Mouse (Mus musculus) megakaryocyte progenitor cell, adult 5-6 weeks (primary cell): Measurements from ENCODE around the gene Cct8. TPM values are rescaled to one million over a fixed set of nuclear protein-coding genes. Genes with fewer than 3 reads are reported as not detected.

Experiments used
- ATAC-seq: replicated peaks from 2 replicates; pipeline ENCODE4 v1.8.0; 2016; ENCODE audit warnings: mild to moderate bottlenecking, moderate TSS enrichment, inconsistent platforms; ENCODE audit not compliant: poor library complexity
- total RNA-seq, 2 experiments: library from RNA; stranded (forward) in 1 of 2; stranded (reverse) in 1 of 2; fragments of 157-497, 149-512 nt in 1 of 2; fragments of 200-1000 nt in 1 of 2; gene quantifications; 2 replicates each; pipeline versions ENCODE4 v1.2.3 to v1.2.4; 2015 to 2017

Cct8 gene
- total RNA-seq, 2 experiments from 2014 or later: 335 to 660 TPM

- ATAC-seq: no peak
Observed at GRCm38 (mm10) chr16:87445528-87445927, 50.1 kb downstream of the Cct8 start.

- ATAC-seq: no peak
Observed at GRCm38 (mm10) chr16:87445110-87445509, 50.6 kb downstream of the Cct8 start.

DNA sequence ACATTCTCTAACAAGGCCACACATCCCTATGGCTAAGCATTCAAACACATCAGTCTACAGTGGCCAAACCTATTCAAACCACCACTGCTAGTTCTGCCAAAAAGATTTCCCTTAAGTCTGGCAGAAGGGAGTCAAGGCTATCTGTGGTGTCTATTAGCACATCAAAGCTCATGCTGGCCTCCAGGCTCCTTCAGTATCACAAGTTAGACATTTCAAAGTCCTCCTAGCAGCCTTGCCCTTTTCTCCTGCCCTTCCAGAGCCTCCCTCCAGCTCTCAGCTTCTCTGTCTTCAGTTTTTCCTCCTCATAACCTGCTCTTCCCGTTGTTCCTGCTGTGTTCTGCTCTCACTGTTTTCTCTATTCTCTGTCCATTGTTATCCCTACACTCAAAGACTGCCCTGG is 51.6 kb downstream of the Cct8 start:
- no peak for ATAC-seq

- no peak for ATAC-seq
Observed at GRCm38 (mm10) chr16:87443245-87443644, 52.4 kb downstream of the Cct8 start.

DNA sequence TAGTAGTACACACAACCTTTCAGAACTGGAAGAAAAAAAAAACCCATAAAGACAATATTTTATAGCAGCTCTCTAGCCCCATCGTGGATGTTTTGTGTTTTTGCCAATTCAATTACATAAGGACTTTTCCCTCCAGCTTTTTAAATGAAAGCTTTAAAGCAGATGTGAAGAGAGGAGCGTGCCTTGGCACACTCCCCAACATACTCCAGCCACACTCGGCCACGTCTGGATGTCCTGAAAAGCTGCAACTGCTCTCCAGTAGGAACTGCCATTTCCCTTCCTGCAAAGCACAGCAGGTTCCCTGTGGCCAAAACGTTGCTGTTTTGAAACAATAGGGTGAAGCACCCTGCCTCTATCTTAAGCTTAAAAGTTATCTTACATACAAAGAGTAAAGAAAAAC is 53.4 kb downstream of the Cct8 start:
- no peak for ATAC-seq

DNA sequence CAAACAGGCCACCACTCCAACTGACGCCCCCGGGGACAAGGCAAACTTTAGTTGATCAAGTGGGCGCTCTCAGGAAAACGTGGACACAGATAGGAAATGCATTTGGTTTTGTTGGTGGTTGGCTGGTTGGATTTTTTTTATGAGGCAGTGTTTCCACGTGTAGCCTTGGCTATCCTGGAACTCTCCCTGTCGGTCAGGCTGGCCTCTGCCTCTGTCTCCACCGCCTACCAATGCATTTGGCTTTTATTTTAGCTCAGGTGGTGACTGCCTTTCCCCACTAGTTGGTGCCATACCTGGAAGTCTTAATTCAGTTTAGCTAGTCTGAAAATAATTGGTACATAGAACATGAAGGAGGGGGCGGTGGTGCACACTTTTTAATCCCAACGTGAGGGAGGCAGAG is 54.6 kb downstream of the Cct8 start:
- ATAC-seq: peak; percentile 73

DNA sequence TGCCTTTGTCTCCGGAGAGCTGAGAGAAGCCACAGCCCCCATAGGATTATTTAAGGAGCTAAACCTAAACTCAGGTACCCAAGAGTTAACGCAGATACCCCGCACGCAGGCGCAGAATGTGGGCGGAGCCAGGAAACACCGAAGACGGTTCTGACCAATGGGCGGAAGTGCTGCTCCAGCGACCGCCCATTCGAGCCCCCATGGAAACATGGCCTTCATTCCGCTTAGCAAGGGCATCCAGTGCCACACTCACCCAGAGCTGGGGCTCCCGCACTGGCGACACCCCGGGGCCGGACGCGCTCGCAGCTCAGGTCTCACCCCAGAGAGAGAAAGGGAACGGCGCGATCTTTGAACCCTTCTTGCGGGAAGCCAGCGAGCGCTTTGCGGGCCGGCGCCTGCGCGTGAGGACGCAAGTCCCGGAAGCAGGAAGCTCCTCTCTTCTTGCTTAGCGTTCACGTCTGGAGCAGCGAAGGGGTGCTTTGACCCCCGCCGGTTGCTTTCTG is 55.4 kb downstream of the Cct8 start, which contains the start of gene Rwdd2b:
TSS of gene Rwdd2b (minus strand) at position 390 of the 503 bp plus-strand sequence.
- ATAC-seq: peak; percentile 90

DNA sequence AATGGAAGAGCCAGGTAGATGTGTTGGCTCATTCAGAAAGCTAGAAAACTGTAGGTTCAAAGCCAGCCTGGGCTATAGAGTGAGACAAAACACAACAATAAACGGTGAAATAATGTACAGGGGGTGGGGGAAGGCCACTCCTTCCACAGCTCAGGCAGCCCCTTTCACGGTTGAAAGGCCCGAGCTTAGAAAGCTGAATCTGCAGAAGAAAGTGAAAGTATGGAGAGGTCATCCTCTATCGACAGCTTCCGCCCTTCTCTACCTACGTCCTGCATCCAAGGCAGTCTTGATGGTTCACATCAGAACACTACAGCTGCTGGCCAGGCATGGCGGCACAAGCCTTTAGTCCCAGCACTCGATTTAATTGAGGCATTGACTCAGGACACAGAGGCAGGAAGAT is 57.0 kb downstream of the Cct8 start:
- no peak for ATAC-seq

GRCm38 (mm10) chr16:87437096-87437495 is 58.6 kb downstream of the Cct8 start:
- ATAC-seq: no peak

DNA sequence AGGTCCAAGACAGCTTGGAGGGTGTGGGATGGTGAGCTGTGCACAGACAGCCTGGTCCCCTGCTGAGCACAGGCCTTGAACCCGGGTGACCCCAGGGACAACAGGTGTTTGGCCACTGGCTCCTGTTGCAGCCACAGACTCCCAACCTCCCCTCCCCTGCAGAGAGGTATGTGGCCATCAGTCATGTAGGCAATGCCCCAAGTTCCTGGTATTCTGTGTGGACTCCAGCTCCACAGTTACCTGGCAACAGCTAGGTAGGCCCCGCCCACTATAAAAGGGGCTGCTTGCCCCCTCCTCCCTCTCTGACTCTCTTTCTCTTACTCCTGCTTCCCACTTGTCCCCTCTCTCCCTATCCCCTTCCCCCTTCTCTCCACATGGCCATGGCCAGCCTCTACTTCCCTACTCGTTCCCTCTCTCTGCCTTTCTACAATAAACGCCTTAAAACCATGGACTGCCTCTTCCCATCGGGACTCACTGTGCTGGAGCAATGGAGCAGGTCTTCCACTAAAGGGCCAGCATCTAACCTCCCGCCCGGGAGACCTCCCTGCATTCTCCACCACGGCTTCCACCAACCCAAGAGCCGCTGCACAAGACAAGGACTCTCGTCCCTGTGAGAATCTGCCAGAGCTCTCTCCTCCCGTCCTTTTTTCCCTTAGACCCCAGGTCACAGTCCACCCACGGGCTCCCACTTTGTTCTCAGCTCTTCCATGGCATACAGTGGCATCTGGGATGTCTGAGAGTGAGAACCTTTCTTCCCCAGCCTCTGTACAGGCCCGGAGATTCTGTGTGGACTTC is 60.1 kb downstream of the Cct8 start:
- no peak for ATAC-seq

- no peak for ATAC-seq
Observed at GRCm38 (mm10) chr16:87434946-87435345, 60.7 kb downstream of the Cct8 start.

DNA sequence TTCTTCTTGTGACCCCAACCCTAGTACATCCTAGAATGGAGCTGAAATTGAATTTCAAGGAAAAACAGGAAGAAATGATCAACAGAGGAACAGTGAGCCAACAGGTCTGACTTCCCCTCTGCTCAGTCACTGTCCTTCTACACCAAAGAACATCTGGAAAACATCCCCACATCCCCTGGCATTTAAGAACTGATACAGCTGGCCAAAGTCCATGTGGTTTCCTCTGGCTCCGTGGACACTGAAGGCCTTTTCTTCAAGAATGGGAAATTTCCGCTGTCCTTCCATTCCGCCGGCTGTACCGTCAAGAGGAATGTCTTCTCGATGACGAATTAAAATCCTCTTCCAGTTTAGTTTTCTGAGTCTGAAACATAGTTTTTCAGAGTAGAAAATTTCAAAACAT is 61.4 kb downstream of the Cct8 start:
- ATAC-seq: no peak

Other genes with a start within 250 kb of the Cct8 start
- 13.8 and 18.7 TPM in 2 replicates for gene N6amt1, start 141.7 kb downstream of the Cct8 start, total RNA-seq (2015)
- 11.8 and 12.0 TPM in 2 replicates for gene N6amt1, start 141.7 kb downstream of the Cct8 start, total RNA-seq (2017)
- gene Ltn1, start 63.3 kb downstream of the Cct8 start, total RNA-seq (2015): 31.2 and 32.7 TPM in 2 replicates
- 25.7 and 26.8 TPM in 2 replicates for gene Ltn1, start 63.3 kb downstream of the Cct8 start, total RNA-seq (2017)
- gene Rwdd2b, start 55.3 kb downstream of the Cct8 start, total RNA-seq (2015): 8.4 and 9.8 TPM in 2 replicates
- gene Rwdd2b, start 55.3 kb downstream of the Cct8 start, total RNA-seq (2017): 14.3 and 22.5 TPM in 2 replicates
- 86.5 and 92.9 TPM in 2 replicates for gene Usp16, start 41.2 kb downstream of the Cct8 start, total RNA-seq (2015)
- 96.9 and 121 TPM in 2 replicates for gene Usp16, start 41.2 kb downstream of the Cct8 start, total RNA-seq (2017)
- not detected in 2 replicates for gene Map3k7cl, start 57.5 kb upstream of the Cct8 start, total RNA-seq (2015)
- not detected in 2 replicates for gene Map3k7cl, start 57.5 kb upstream of the Cct8 start, total RNA-seq (2017)
- gene Bach1, start 203.1 kb upstream of the Cct8 start, total RNA-seq (2015): 15.9 and 16.7 TPM in 2 replicates
- 27.2 and 32.9 TPM in 2 replicates for gene Bach1, start 203.1 kb upstream of the Cct8 start, total RNA-seq (2017)